Mouse (Mus musculus) CH12.LX (cell line): ENCODE results near the gene Ndufaf7. TPM values are rescaled to one million over a fixed set of nuclear protein-coding genes. Genes with fewer than 3 reads are reported as not detected.

Experiments
- DNase-seq: peaks from one replicate; pipeline ENCODE4 v3.0.0-alpha.2; 2013; ENCODE audit errors: extremely low read depth
- H3K27ac ChIP-seq: 2 replicates; pipeline ENCODE4 v1.5.1; 2012; ENCODE audit warnings: low read depth, mild to moderate bottlenecking, control low read depth, moderate library complexity; ENCODE audit not compliant: insufficient read depth
- H3K27me3 ChIP-seq: replicated peaks from 2 replicates; pipeline ENCODE3; 2012; ENCODE audit warnings: inconsistent platforms
- H3K36me3 ChIP-seq, 2 experiments: replicated peaks in 1 of 2; 2 replicates each; pipeline versions ENCODE3 to v1.6.1; 2012; ENCODE audit warnings: inconsistent platforms in 1 of 2, low read length in 1 of 2, mild to moderate bottlenecking in 1 of 2, mixed read lengths in 1 of 2, moderate library complexity in 1 of 2; ENCODE audit not compliant: control insufficient read depth in 1 of 2, insufficient read depth in 1 of 2
- H3K4me1 ChIP-seq, 2 experiments: 2 replicates each; pipeline ENCODE4 v1.6.1; 2012; ENCODE audit warnings: inconsistent platforms in 1 of 2, moderate library complexity in 1 of 2; ENCODE audit not compliant: insufficient read depth in 2 of 2, control insufficient read depth in 1 of 2
- H3K4me2 ChIP-seq: 2 replicates; pipeline ENCODE4 v1.6.1; 2012; ENCODE audit warnings: low read depth, mild to moderate bottlenecking, control low read depth; ENCODE audit not compliant: poor library complexity, insufficient read depth, severe bottlenecking
- H3K4me3 ChIP-seq, 3 experiments: fragments of 150-350 bp in 1 of 3; sonication (generic) in 1 of 3; replicated peaks in 1 of 3; 2 replicates each; pipeline versions ENCODE3 to v1.5.1; 2011 to 2012; ENCODE audit warnings: low read depth in 2 of 3, low read length in 2 of 3, mild to moderate bottlenecking in 2 of 3, moderate library complexity in 2 of 3, control low read depth in 1 of 3, improper control_type of control experiment in 1 of 3, inconsistent platforms in 1 of 3, mixed read lengths in 1 of 3; ENCODE audit not compliant: poor library complexity in 1 of 3
- H3K79me2 ChIP-seq: replicated peaks from 2 replicates; pipeline ENCODE4 v1.6.1; 2012; ENCODE audit warnings: mild to moderate bottlenecking, moderate library complexity; ENCODE audit not compliant: control insufficient read depth, poor library complexity, insufficient read depth, severe bottlenecking; ENCODE audit errors: extremely low read depth
- H3K9ac ChIP-seq: 2 replicates; pipeline ENCODE4 v1.6.1; 2012; ENCODE audit warnings: low read depth, mild to moderate bottlenecking, control low read depth, moderate library complexity; ENCODE audit not compliant: insufficient read depth
- H3K9me3 ChIP-seq: replicated peaks from 2 replicates; pipeline ENCODE3; 2012; ENCODE audit warnings: low read length, inconsistent platforms, mixed read lengths
- BHLHE40 ChIP-seq: IDR thresholded peaks from 2 replicates; pipeline ENCODE4 v1.6.1; 2011; ENCODE audit warnings: mild to moderate bottlenecking, low read depth, low read length, improper control_type of control experiment
- CHD1 ChIP-seq: IDR thresholded peaks from 2 replicates; pipeline ENCODE4 v1.6.1; 2012; ENCODE audit warnings: low read depth, low read length, improper control_type of control experiment, inconsistent platforms
- CTCF ChIP-seq, 2 experiments: IDR thresholded peaks in 1 of 2; conservative IDR thresholded peaks in 1 of 2; 2 replicates each; pipeline ENCODE4 v1.5.1; 2011 to 2012; ENCODE audit warnings: low read depth in 2 of 2, low read length in 2 of 2, improper control_type of control experiment in 1 of 2, inconsistent platforms in 1 of 2, mild to moderate bottlenecking in 1 of 2, moderate library complexity in 1 of 2
- ELF1 ChIP-seq: IDR thresholded peaks from 2 replicates; pipeline ENCODE4 v1.6.1; 2014; ENCODE audit warnings: low read depth, mild to moderate bottlenecking, inconsistent platforms, low read length, improper control_type of control experiment
- EP300 ChIP-seq: IDR thresholded peaks from 2 replicates; pipeline ENCODE4 v1.6.1; 2011; ENCODE audit warnings: low read length, improper control_type of control experiment
- ETS1 ChIP-seq: conservative IDR thresholded peaks from 2 replicates; pipeline ENCODE4 v1.6.1; 2012; ENCODE audit warnings: low read depth, mild to moderate bottlenecking, inconsistent platforms, low read length, improper control_type of control experiment, moderate library complexity
- IRF4 ChIP-seq: IDR thresholded peaks from 2 replicates; pipeline ENCODE4 v1.6.1; 2014; ENCODE audit warnings: low read depth, mild to moderate bottlenecking, inconsistent platforms, low read length, improper control_type of control experiment
- MAZ ChIP-seq: IDR thresholded peaks from 2 replicates; pipeline ENCODE4 v1.6.1; 2012; ENCODE audit warnings: low read depth, mild to moderate bottlenecking, inconsistent platforms, low read length, improper control_type of control experiment, moderate library complexity
- NRF1 ChIP-seq: IDR thresholded peaks from 2 replicates; pipeline ENCODE4 v1.6.1; 2014; ENCODE audit warnings: low read depth, mild to moderate bottlenecking, inconsistent platforms, low read length, improper control_type of control experiment, moderate library complexity
- RAD21 ChIP-seq: IDR thresholded peaks from 2 replicates; pipeline ENCODE4 v1.6.1; 2011; ENCODE audit warnings: low read depth, mild to moderate bottlenecking, low read length, improper control_type of control experiment, moderate library complexity
- RCOR1 ChIP-seq: conservative IDR thresholded peaks from 2 replicates; pipeline ENCODE4 v1.6.1; 2012; ENCODE audit warnings: low read depth, mild to moderate bottlenecking, inconsistent platforms, low read length, improper control_type of control experiment
- SMC3 ChIP-seq: IDR thresholded peaks from 2 replicates; pipeline ENCODE4 v1.6.1; 2011; ENCODE audit warnings: low read depth, low read length, improper control_type of control experiment
- TBP ChIP-seq: conservative IDR thresholded peaks from 2 replicates; pipeline ENCODE4 v1.6.1; 2011; ENCODE audit warnings: low read depth, low read length, improper control_type of control experiment
- USF2 ChIP-seq: conservative IDR thresholded peaks from 2 replicates; pipeline ENCODE4 v1.6.1; 2011; ENCODE audit warnings: low read depth, low read length, improper control_type of control experiment
- ZC3H11A ChIP-seq: IDR thresholded peaks from 2 replicates; pipeline ENCODE4 v1.6.1; 2012; ENCODE audit warnings: low read depth, mild to moderate bottlenecking, inconsistent platforms, low read length, improper control_type of control experiment
- ZNF384 ChIP-seq: IDR thresholded peaks from 2 replicates; pipeline ENCODE4 v1.6.1; 2012; ENCODE audit warnings: low read depth, low read length, improper control_type of control experiment, inconsistent platforms
- dilution Hi-C: fragments of 300-500 bp; cut with MboI; formaldehyde crosslinking; loops from 2 replicates; pipeline ENCODE4 v1.14.3; 2020; ENCODE audit warnings: low sequenced_read_pairs; ENCODE audit not compliant: extremely low pct_unique_long_range_greater_than_20kb, extremely low pct_ligation_motif_present
- in situ Hi-C: fragments of 300-500 bp; cut with MboI; formaldehyde crosslinking; loops from 3 replicates; pipeline ENCODE4 v1.14.3; 2019; ENCODE audit warnings: low sequenced_read_pairs, low pct_ligation_motif_present, low pct_unique_long_range_greater_than_20kb, mixed read lengths
- polyA plus RNA-seq: library from polyadenylated mRNA; unstranded; fragments of >175 nt; gene quantifications from 2 replicates; pipeline ENCODE4 v1.2.1, GENCODE M21; 2012; ENCODE audit warnings: low read depth; ENCODE audit not compliant: insufficient read length
- total RNA-seq, 2 experiments: library from RNA; depleted of rRNA; stranded (reverse); fragments of 300-350 nt in 1 of 2; fragments of >200 nt in 1 of 2; gene quantifications; 2 replicates each; pipeline ENCODE4 v1.2.3; 2012 to 2014

Ndufaf7 gene
- total and polyA plus RNA-seq, 3 experiments, result 41.7 to 54.1 (median 42.4) TPM

DNA sequence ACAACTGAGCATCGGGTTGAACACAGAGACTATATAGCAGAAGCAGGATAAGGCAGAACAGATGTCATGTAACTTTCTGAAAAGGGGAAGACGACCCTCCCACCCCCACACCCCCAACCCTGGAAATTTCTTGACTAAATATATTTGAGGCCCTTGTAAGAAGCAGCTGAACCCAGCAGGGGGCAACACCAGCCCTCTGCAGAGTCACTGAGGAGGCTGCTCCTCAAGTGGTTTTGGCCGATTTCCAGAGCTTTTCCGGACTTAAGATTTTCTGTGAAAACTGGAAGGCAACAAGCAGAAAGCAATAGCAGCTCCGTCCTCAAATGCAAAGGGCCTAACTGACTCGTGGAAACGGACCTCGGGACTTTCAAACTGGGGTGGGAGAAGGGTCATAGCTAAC is 41.5 kb upstream of the Ndufaf7 start:
- no peaks in the 10 kb centered on the region for H3K9me3 ChIP-seq
- H3K79me2 ChIP-seq, result no peaks in the 10 kb centered on the region
- H3K4me1 ChIP-seq, result peaks cover 0 to 2% of the 10 kb centered on the region in 2 experiments; a peak in 1 of 4 replicates
- no peaks in the 10 kb centered on the region for H3K36me3 ChIP-seq
- peak overlapping the region; percentile 69 for H3K9ac ChIP-seq
- H3K27ac ChIP-seq, result no peak overlapping the region
- no peaks in the 10 kb centered on the region for H3K27me3 ChIP-seq
- dilution Hi-C loops (no loop called here), in situ Hi-C loops (no loop called here)
- DNase-seq, result peak; percentile 29
- H3K4me2 ChIP-seq, result peak overlapping the region; percentile 97
- H3K4me3 ChIP-seq, result peak overlapping the region in 1 of 3 experiments; percentile 38
- TF ChIP-seq SMC3 (peak; percentile 64), IRF4 (peak; percentile 40; the same call in 1 of the 2 replicates), TBP (no peak), BHLHE40 (no peak), ZC3H11A (no peak), CHD1 (no peak), RCOR1 (no peak), CTCF (conservative IDR thresholded peaks at IDR 0.05 in 1 of 2, IDR thresholded peaks at IDR 0.05 in 1 of 2; ENCODE audit: low read depth in 2 of 2, low read length in 2 of 2) (peak in 1 of 2 experiments; percentile 76; a peak in 2 of 4 replicates), ETS1 (no peak), NRF1 (no peak), EP300 (no peak), RAD21 (peak; percentile 71), ZNF384 (no peak), ELF1 (0 out of 2 replicates have a peak, but pooled peaks have one; percentile 6), MAZ (no peak)

DNA sequence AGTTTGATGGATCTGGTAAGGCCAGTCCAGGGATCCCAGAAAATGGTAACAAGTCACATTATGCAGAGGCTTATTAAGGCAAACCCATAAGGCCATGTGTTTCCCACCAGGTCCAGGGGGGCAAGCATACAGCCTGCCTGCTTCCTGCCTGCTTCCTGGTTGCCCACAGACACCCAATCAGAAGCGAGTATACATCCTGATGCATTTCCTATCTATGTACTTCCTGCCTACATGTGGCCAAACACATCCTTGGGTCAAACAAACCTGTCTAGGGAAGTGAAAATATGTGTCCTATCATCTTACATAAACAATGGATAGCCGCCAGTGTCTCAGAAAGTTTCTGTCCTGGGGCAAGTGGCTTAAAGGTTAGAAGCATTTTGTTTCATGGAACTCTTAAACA is 33.8 kb upstream of the Ndufaf7 start:
- no peak for DNase-seq

More for the DNA sequence above, 33.8 kb upstream of the Ndufaf7 start:
- TF ChIP-seq ELF1 (peak; percentile 63), USF2 (no peak), IRF4 (no peak), CTCF (conservative IDR thresholded peaks at IDR 0.05 in 1 of 2, IDR thresholded peaks at IDR 0.05 in 1 of 2; ENCODE audit: low read depth in 2 of 2, low read length in 2 of 2) (no peak)
- Histone ChIP-seq H3K27ac (no peak overlapping the region), H3K4me3 (no peak overlapping the region), H3K79me2 (no peaks in the 10 kb centered on the region), H3K9ac (no peak overlapping the region), H3K4me2 (no peak overlapping the region), H3K27me3 (peaks cover 2% of the 10 kb centered on the region), H3K9me3 (no peaks in the 10 kb centered on the region), H3K4me1 (peaks cover 0 to 5% of the 10 kb centered on the region in 2 experiments; a peak in 1 of 4 replicates), H3K36me3 (no peaks in the 10 kb centered on the region)
- dilution Hi-C loops, result no loop called here
- in situ Hi-C loops, result no loop called here
